Mouse (Mus musculus) liver, postnatal 0 days (tissue): Measurements from ENCODE around the gene Utrn.

Source experiments
- CTCF ChIP-seq: sonication (generic); IDR thresholded peaks from 2 replicates; pipeline ENCODE4 v1.5.1; 2016; ENCODE audit warnings: antibody characterized with exemption, low read depth
- EP300 ChIP-seq: IDR thresholded peaks from 2 replicates; pipeline ENCODE4 v1.6.1; 2016; ENCODE audit warnings: antibody characterized with exemption, low read depth, mild to moderate bottlenecking

GRCm38 (mm10) chr10:12810816-12811215 lies 58.3 kb downstream of the Utrn start:
- TF ChIP-seq CTCF (no peak), EP300 (no peak)
